In genomic region chr10:56227771-56228275, GRCm38 (mm10) we compare ENCODE assay signal across 8 mouse cellular contexts. TPM values are rescaled to one million over a fixed set of nuclear protein-coding genes. Genes with fewer than 3 reads are reported as not detected.
DNase-seq lines count a peak whose midpoint lies in the region; ATAC-seq and TF ChIP-seq lines count a peak whose summit lies in the region.

No protein-coding gene starts in this region.

- H3K9me3 ChIP-seq in heart, embryonic 15.5 days (replicated peaks) = no peaks in the 10 kb centered on the region
- H3K9me3 ChIP-seq in ES-Bruce4 (replicated peaks; ENCODE audit: control insufficient read depth, insufficient read depth, low read length, poor library complexity, severe bottlenecking) = no peaks in the 10 kb centered on the region
- H3K9me3 ChIP-seq in hindbrain, embryonic 16.5 days (ENCODE audit: control insufficient read depth, low read length) = no peaks in the 10 kb centered on the region

- peak overlapping the region; percentile 59 for H3K9ac ChIP-seq in heart, embryonic 15.5 days
- H3K9ac ChIP-seq in ES-Bruce4 (ENCODE audit: low read depth, poor library complexity, severe bottlenecking) = no peak overlapping the region; the same call in 1 of the 2 replicates
- H3K9ac ChIP-seq in hindbrain, embryonic 16.5 days (ENCODE audit: low read depth, low read length) = peak overlapping the region; percentile 75

- H3K27me3 ChIP-seq in heart, embryonic 15.5 days = no peaks in the 10 kb centered on the region
- 0 out of 2 replicates have a peak, but pooled peaks cover 1% of the 10 kb centered on the region for H3K27me3 ChIP-seq in ES-Bruce4 (ENCODE audit: control insufficient read depth, insufficient read depth, low read length, poor library complexity, severe bottlenecking)
- no peaks in the 10 kb centered on the region for H3K27me3 ChIP-seq in hindbrain, embryonic 16.5 days (replicated peaks; ENCODE audit: control insufficient read depth, insufficient read depth, low read length)

- peaks cover 9% of the 10 kb centered on the region for H3K4me1 ChIP-seq in heart, embryonic 15.5 days (replicated peaks)
- no peaks in the 10 kb centered on the region for H3K4me1 ChIP-seq in ES-Bruce4 (ENCODE audit: control insufficient read depth, insufficient read depth, low read length)
- H3K4me1 ChIP-seq in hindbrain, embryonic 16.5 days (ENCODE audit: control insufficient read depth, insufficient read depth, low read depth, low read length) = peaks cover 5% of the 10 kb centered on the region

- 81% methylated on average over 8 of the region's 8 CpGs for WGBS in heart, embryonic 15.5 days
- whole genome bisulfite sequencing in hindbrain, embryonic 16.5 days = 74% methylated on average over 8 of the region's 8 CpGs

- no peak for DNase-seq in heart, postnatal 4 days
- DNase-seq in cerebellum, postnatal 25 days = peak; percentile 20 to 29
- peak; percentile 11 for DNase-seq in naive thymus-derived CD4-positive, alpha-beta T cell, adult 2 months (ENCODE audit: low read depth)
- DNase-seq in layer of hippocampus, adult 9-11 months = no peak
- no peak for DNase-seq in adipocyte (ENCODE audit: low spot score)

- TF ChIP-seq CTCF in ES-Bruce4 (IDR thresholded peaks at IDR 0.05; ENCODE audit: low read depth, low read length) = no peak

- no peak for TF ChIP-seq POLR2A in ES-Bruce4 (IDR thresholded peaks at IDR 0.05; ENCODE audit: insufficient read depth, low read length)

- H3K4me2 ChIP-seq in heart, embryonic 15.5 days = peak overlapping the region; percentile 81
- peak overlapping the region; percentile 71 for H3K4me2 ChIP-seq in hindbrain, embryonic 16.5 days (ENCODE audit: low read length)

- no peak for ATAC-seq in heart, embryonic 15.5 days (replicated peaks; ENCODE audit: insufficient number of reproducible peaks, insufficient read depth, low FRiP score, low read depth)
- no peak for ATAC-seq in hindbrain, embryonic 16.5 days

- no peak overlapping the region for H3K27ac ChIP-seq in heart, embryonic 15.5 days
- no peak overlapping the region for H3K27ac ChIP-seq in ES-Bruce4 (ENCODE audit: insufficient read depth, low read length)
- peak overlapping the region; percentile 92; the same call in 1 of the 2 replicates for H3K27ac ChIP-seq in hindbrain, embryonic 16.5 days (ENCODE audit: low read depth, low read length)

- peak overlapping the region; percentile 64 for H3K4me3 ChIP-seq in heart, embryonic 15.5 days
- H3K4me3 ChIP-seq in ES-Bruce4 (ENCODE audit: low read depth, low read length) = 0 out of 2 replicates have a peak overlapping the region, but pooled peaks have one; percentile 34
- peak overlapping the region; percentile 55 for H3K4me3 ChIP-seq in hindbrain, embryonic 16.5 days (ENCODE audit: low read length)

- TF ChIP-seq EP300 in ES-Bruce4 (IDR thresholded peaks at IDR 0.05; ENCODE audit: insufficient read depth, low read depth, low read length) = no peak

- H3K36me3 ChIP-seq in heart, embryonic 15.5 days = no peaks in the 10 kb centered on the region
- no peaks in the 10 kb centered on the region for H3K36me3 ChIP-seq in ES-Bruce4 (ENCODE audit: control insufficient read depth, insufficient read depth, low read length, poor library complexity, severe bottlenecking)
- H3K36me3 ChIP-seq in hindbrain, embryonic 16.5 days (ENCODE audit: control insufficient read depth, insufficient read depth, low read length) = no peaks in the 10 kb centered on the region

RNA-seq across cellular contexts. Expression of gene Tbc1d32, which starts 0.7 kb away (rescaled TPM):
- 1.9 and 2.0 TPM in 2 replicates for polyA plus RNA-seq in heart, embryonic 15.5 days (2015; fragmentation: Nextera tagmentation; extraction: Ambion mirVana)
- total RNA-seq in heart, postnatal 4 days (2021) = 1 to 10 TPM; 3.3 to 3.7 TPM
- polyA plus RNA-seq in ES-Bruce4 (2011; ENCODE audit: insufficient read depth, insufficient read length, low read depth, missing spikeins) = 8.6 and 9.5 TPM in 2 replicates
- polyA plus RNA-seq in hindbrain, embryonic 16.5 days (2015; fragmentation: Nextera tagmentation; extraction: Ambion mirVana) = 2.6 TPM in 2 replicates

Comparison
In these comparisons a context has a peak if more than half of its experiments do, and no peak if none do; other contexts are left out.
1. DNase-seq: peak in cerebellum, postnatal 25 days (2 of 2) and naive thymus-derived CD4-positive, alpha-beta T cell, adult 2 months (single experiment); none in heart, postnatal 4 days (single experiment), layer of hippocampus, adult 9-11 months (single experiment) and adipocyte (single experiment).
2. Peak in every context shown above with its lines, with median percentiles within 50 percentile points of each other: H3K4me3 ChIP-seq.